ENCODE assay signal across 8 mouse cellular contexts in genomic region chr7:98522576-98522975, GRCm38 (mm10). TPM values are rescaled to one million over a fixed set of nuclear protein-coding genes. Genes with fewer than 3 reads are reported as not detected.
DNase-seq lines count a peak whose midpoint lies in the region.

No protein-coding gene starts in this region.

- intact Hi-C loops in heart, postnatal 25 days (cut with DNase I): loop anchor here (2.0 to 5.0 kb wide), 2 partner anchors 24 to 35 kb away; partner anchors contain the start of gene Lrrc32

- peak; percentile 78 to 93 for DNase-seq in adrenal gland, adult (ENCODE audit: inconsistent age in 2 of 2, low spot score in 1 of 2)
- DNase-seq in adrenal gland, postnatal 4 days (ENCODE audit: low spot score in 2 of 2): no peak
- DNase-seq in A20 (ENCODE audit: low read depth, low spot score): peak; percentile 60
- DNase-seq in heart, postnatal 25 days (ENCODE audit: low spot score): peak; percentile 68
- peak; percentile 76 for DNase-seq in lung, postnatal 25 days (ENCODE audit: low spot score)
- DNase-seq in right cerebral cortex, postnatal 25 days: no peak
- DNase-seq in right cerebral cortex, postnatal 14 days: no peak
- no peak for DNase-seq in spleen, postnatal 4 days (ENCODE audit: low spot score in 2 of 2)

RNA-seq across cellular contexts. Expression of gene Lrrc32, which starts 33.5 kb away (rescaled TPM):
- 10 to 100 TPM; 27.4 to 28.7 TPM for total RNA-seq in adrenal gland, postnatal 4 days (2021)
- total RNA-seq in heart, postnatal 25 days (2021): 10 to 100 TPM; 10.7 to 11.4 TPM

Comparison
In these comparisons a context has a peak if more than half of its experiments do, and no peak if none do; other contexts are left out.
1. DNase-seq: peak in adrenal gland, adult (2 of 2), A20 (single experiment), heart, postnatal 25 days (single experiment) and lung, postnatal 25 days (single experiment); none in adrenal gland, postnatal 4 days (0 of 2), right cerebral cortex, postnatal 25 days (single experiment), right cerebral cortex, postnatal 14 days (single experiment) and spleen, postnatal 4 days (0 of 2).